Mouse (Mus musculus) liver, embryonic 11.5 days (tissue): ENCODE measurements around the gene Ptpre. TPM values are rescaled to one million over a fixed set of nuclear protein-coding genes. Genes with fewer than 3 reads are reported as not detected.
"Not testable (repeated sequence)": the region's sequence is repeated elsewhere in the genome, so short reads cannot be mapped to it uniquely, and the experiment has no call there.

Experiments used
- ATAC-seq: fragments of 200-750 bp; cut with Nextera tagmentation; replicated peaks from 2 replicates; pipeline ENCODE4 v1.8.0; 2017; ENCODE audit warnings: moderate number of reproducible peaks, mild to moderate bottlenecking, moderate TSS enrichment, moderate library complexity; ENCODE audit not compliant: low FRiP score
- DNase-seq: peaks from one replicate; pipeline ENCODE4 v3.0.0-alpha.2; 2017; ENCODE audit warnings: low spot score
- H3K27ac ChIP-seq: fragments of 300-500 bp; sonication (generic); 2 replicates; pipeline ENCODE4 v1.5.1; 2014; ENCODE audit warnings: mild to moderate bottlenecking, low read depth, low read length, control low read depth
- H3K27me3 ChIP-seq: fragments of 300-500 bp; sonication (generic); replicated peaks from 2 replicates; pipeline ENCODE4 v1.6.1; 2014; ENCODE audit warnings: low read length, mixed read lengths; ENCODE audit not compliant: control insufficient read depth, insufficient read depth
- H3K36me3 ChIP-seq: fragments of 300-500 bp; sonication (generic); 2 replicates; pipeline ENCODE4 v1.6.1; 2014; ENCODE audit warnings: mild to moderate bottlenecking, low read length, moderate library complexity, mixed read lengths; ENCODE audit not compliant: control insufficient read depth, insufficient read depth
- H3K4me1 ChIP-seq: fragments of 300-500 bp; sonication (generic); replicated peaks from 2 replicates; pipeline ENCODE4 v1.6.1; 2014; ENCODE audit warnings: low read length, mixed read lengths; ENCODE audit not compliant: control insufficient read depth, insufficient read depth
- H3K4me2 ChIP-seq: fragments of 300-500 bp; sonication (generic); 2 replicates; pipeline ENCODE4 v1.6.1; 2014; ENCODE audit warnings: mild to moderate bottlenecking, control low read depth, moderate library complexity
- H3K4me3 ChIP-seq: fragments of 300-500 bp; sonication (generic); 2 replicates; pipeline ENCODE4 v1.5.1; 2014; ENCODE audit warnings: low read depth, low read length, control low read depth
- H3K9ac ChIP-seq: fragments of 300-500 bp; sonication (generic); 2 replicates; pipeline ENCODE4 v1.6.1; 2014; ENCODE audit warnings: low read depth, low read length, control low read depth
- H3K9me3 ChIP-seq: fragments of 300-500 bp; sonication (generic); 2 replicates; pipeline ENCODE4 v1.6.1; 2016; ENCODE audit warnings: low read length, inconsistent platforms, mixed read lengths; ENCODE audit not compliant: control insufficient read depth
- WGBS: fragments of 180-500 bp; shearing (Covaris S2); extraction: QIAGEN DNeasy Blood & Tissue Kit; methylation state at CpG from one replicate; pipeline ENCODE4 v1.1.7; 2014; 5-methylcytosine and 5-hydroxymethylcytosine counted together
- polyA plus RNA-seq: library from polyadenylated mRNA; unstranded; fragments of >200 nt; fragmentation: Nextera tagmentation; extraction: Ambion mirVana; gene quantifications from 2 replicates; pipeline ENCODE4 v1.2.1, GENCODE M21; 2014

Gene Ptpre
- polyA plus RNA-seq, 1 experiment from 2014 or later, result 5.4 TPM

- peaks cover 89% of the 10 kb centered on the region for H3K36me3 ChIP-seq
- H3K27ac ChIP-seq, ATAC-seq, H3K9ac ChIP-seq, H3K4me3 ChIP-seq, H3K9me3 ChIP-seq, H3K4me2 ChIP-seq, DNase-seq, H3K4me1 ChIP-seq, H3K27me3 ChIP-seq: not testable (repeated sequence)
- WGBS, result 93% methylated on average over 6 of the region's 6 CpGs
Observed at GRCm38 (mm10) chr7:135699351-135699750, 162.1 kb downstream of the Ptpre start.

- 87% methylated on average over 9 of the region's 9 CpGs for WGBS
- H3K27me3 ChIP-seq, result no peaks in the 10 kb centered on the region
- no peaks in the 10 kb centered on the region for H3K9me3 ChIP-seq
- peaks cover 91% of the 10 kb centered on the region for H3K36me3 ChIP-seq
- no peaks in the 10 kb centered on the region for H3K4me1 ChIP-seq
- DNase-seq (no peak), ATAC-seq (no peak)
- H3K4me2 ChIP-seq, result no peak overlapping the region
- no peak overlapping the region for H3K9ac ChIP-seq
- no peak overlapping the region for H3K27ac ChIP-seq
- no peak overlapping the region for H3K4me3 ChIP-seq
Observed at GRCm38 (mm10) chr7:135703600-135704148, 166.4 kb downstream of the Ptpre start.

GRCm38 (mm10) chr7:135704251-135704650 is 167.0 kb downstream of the Ptpre start:
- no peaks in the 10 kb centered on the region for H3K27me3 ChIP-seq
- H3K4me3 ChIP-seq, result no peak overlapping the region
- no peak overlapping the region for H3K9ac ChIP-seq
- ATAC-seq (no peak), DNase-seq (no peak)
- H3K4me1 ChIP-seq, result no peaks in the 10 kb centered on the region
- peaks cover 91% of the 10 kb centered on the region for H3K36me3 ChIP-seq
- no peak overlapping the region for H3K27ac ChIP-seq
- H3K9me3 ChIP-seq, result no peaks in the 10 kb centered on the region
- 93% methylated on average over 8 of the region's 8 CpGs for WGBS
- no peak overlapping the region for H3K4me2 ChIP-seq

GRCm38 (mm10) chr7:135705083-135705482 is 167.8 kb downstream of the Ptpre start:
- H3K36me3 ChIP-seq, result peaks cover 90% of the 10 kb centered on the region
- H3K4me2 ChIP-seq, result no peak overlapping the region
- no peaks in the 10 kb centered on the region for H3K4me1 ChIP-seq
- H3K9me3 ChIP-seq, result no peaks in the 10 kb centered on the region
- no peak for DNase-seq
- WGBS, result 88% methylated on average over 1 of the region's 1 CpGs
- no peak overlapping the region for H3K9ac ChIP-seq
- no peak overlapping the region for H3K4me3 ChIP-seq
- ATAC-seq, result no peak
- no peaks in the 10 kb centered on the region for H3K27me3 ChIP-seq
- H3K27ac ChIP-seq, result no peak overlapping the region

- 86% methylated on average over 6 of the region's 6 CpGs for WGBS
- H3K27ac ChIP-seq, result no peak overlapping the region
Observed at GRCm38 (mm10) chr7:135705753-135706152, 168.5 kb downstream of the Ptpre start.

GRCm38 (mm10) chr7:135710702-135711101 is 173.4 kb downstream of the Ptpre start:
- Histone ChIP-seq H3K9me3 (no peaks in the 10 kb centered on the region), H3K36me3 (peaks cover 55% of the 10 kb centered on the region), H3K9ac (no peak overlapping the region), H3K27me3 (no peaks in the 10 kb centered on the region), H3K4me1 (peaks cover 17% of the 10 kb centered on the region), H3K27ac (no peak overlapping the region), H3K4me2 (no peak overlapping the region), H3K4me3 (no peak overlapping the region)
- WGBS, result 73% methylated on average over 2 of the region's 2 CpGs
- ATAC-seq (no peak), DNase-seq (no peak)

More at GRCm38 (mm10) chr7:135705753-135706152, 168.5 kb downstream of the Ptpre start:
- ATAC-seq (no peak), DNase-seq (no peak)
- Histone ChIP-seq H3K4me3 (no peak overlapping the region), H3K36me3 (peaks cover 88% of the 10 kb centered on the region), H3K27me3 (no peaks in the 10 kb centered on the region), H3K9me3 (no peaks in the 10 kb centered on the region), H3K9ac (no peak overlapping the region), H3K4me1 (no peaks in the 10 kb centered on the region), H3K4me2 (no peak overlapping the region)

- peaks cover 36% of the 10 kb centered on the region for H3K36me3 ChIP-seq
- WGBS, result 85% methylated on average over 1 of the region's 1 CpGs
- no peaks in the 10 kb centered on the region for H3K27me3 ChIP-seq
- no peak overlapping the region; the same call in 1 of the 2 replicates for H3K9ac ChIP-seq
- no peak for DNase-seq
- peak overlapping the region; percentile 89 for H3K4me2 ChIP-seq
- ATAC-seq, result no peak
- H3K27ac ChIP-seq, result peak overlapping the region; percentile 19; the same call in 1 of the 2 replicates
- H3K9me3 ChIP-seq, result no peaks in the 10 kb centered on the region
- H3K4me3 ChIP-seq, result peak overlapping the region; percentile 98
- H3K4me1 ChIP-seq, result peaks cover 21% of the 10 kb centered on the region
Observed at GRCm38 (mm10) chr7:135712534-135712933, 175.3 kb downstream of the Ptpre start.

GRCm38 (mm10) chr7:135713326-135713725 is 176.0 kb downstream of the Ptpre start:
- peak overlapping the region; percentile 55 for H3K9ac ChIP-seq
- ATAC-seq (no peak), DNase-seq (no peak)
- H3K27me3 ChIP-seq, result no peaks in the 10 kb centered on the region
- H3K4me3 ChIP-seq, result peak overlapping the region; percentile 98
- 0 out of 2 replicates have a peak overlapping the region, but pooled peaks have one; percentile 19 for H3K27ac ChIP-seq
- WGBS, result 69% methylated on average over 8 of the region's 8 CpGs
- H3K9me3 ChIP-seq, result no peaks in the 10 kb centered on the region
- peak overlapping the region; percentile 89 for H3K4me2 ChIP-seq
- peaks cover 21% of the 10 kb centered on the region for H3K4me1 ChIP-seq
- peaks cover 29% of the 10 kb centered on the region for H3K36me3 ChIP-seq

- H3K36me3 ChIP-seq, result peaks cover 13% of the 10 kb centered on the region
- peaks cover 21% of the 10 kb centered on the region for H3K4me1 ChIP-seq
- 3% methylated on average over 7 of the region's 7 CpGs for WGBS
- peak overlapping the region; percentile 99 for H3K9ac ChIP-seq
- H3K27me3 ChIP-seq, result no peaks in the 10 kb centered on the region
- H3K4me3 ChIP-seq, result peak overlapping the region; percentile 98
- H3K4me2 ChIP-seq, result peak overlapping the region; percentile 89
- H3K27ac ChIP-seq, result peak overlapping the region; percentile 95
- ATAC-seq (no peak), DNase-seq (no peak)
- H3K9me3 ChIP-seq, result no peaks in the 10 kb centered on the region
Observed at GRCm38 (mm10) chr7:135715166-135715565, 177.9 kb downstream of the Ptpre start.
